Mouse (Mus musculus): ENCODE measurements around the gene Gm340. TPM values are rescaled to one million over a fixed set of nuclear protein-coding genes. Genes with fewer than 3 reads are reported as not detected.

Gene Gm340
- 19.7 to 34.5 TPM (median 19.9 TPM) in 3 replicates for total RNA-seq (2017)

GRCm38 (mm10) chr19:41581706-41582420 is at the start of gene Gm340:
Gm340 (plus strand) TSS chr19:41582370.
- ATAC-seq (replicated peaks; ENCODE audit: insufficient number of reproducible peaks, low FRiP score, low TSS enrichment, poor library complexity, severe bottlenecking) = no peak

GRCm38 (mm10) chr19:41534021-41534420 is 48.1 kb upstream of the Gm340 start:
- ATAC-seq (replicated peaks; ENCODE audit: insufficient number of reproducible peaks, low FRiP score, low TSS enrichment, poor library complexity, severe bottlenecking) = no peak

- no peak for ATAC-seq (replicated peaks; ENCODE audit: insufficient number of reproducible peaks, low FRiP score, low TSS enrichment, poor library complexity, severe bottlenecking)
Measured at GRCm38 (mm10) chr19:41556981-41557380, 25.2 kb upstream of the Gm340 start.

GRCm38 (mm10) chr19:41557491-41557890 is 24.7 kb upstream of the Gm340 start:
- ATAC-seq (replicated peaks; ENCODE audit: insufficient number of reproducible peaks, low FRiP score, low TSS enrichment, poor library complexity, severe bottlenecking) = no peak

- no peak for ATAC-seq (replicated peaks; ENCODE audit: insufficient number of reproducible peaks, low FRiP score, low TSS enrichment, poor library complexity, severe bottlenecking)
Measured at GRCm38 (mm10) chr19:41558891-41559486, 23.2 kb upstream of the Gm340 start.

- no peak for ATAC-seq (replicated peaks; ENCODE audit: insufficient number of reproducible peaks, low FRiP score, low TSS enrichment, poor library complexity, severe bottlenecking)
Measured at GRCm38 (mm10) chr19:41560856-41561255, 21.3 kb upstream of the Gm340 start.

GRCm38 (mm10) chr19:41568791-41569190 is 13.4 kb upstream of the Gm340 start:
- ATAC-seq (replicated peaks; ENCODE audit: insufficient number of reproducible peaks, low FRiP score, low TSS enrichment, poor library complexity, severe bottlenecking) = no peak

GRCm38 (mm10) chr19:41573700-41574099 is 8.5 kb upstream of the Gm340 start:
- ATAC-seq (replicated peaks; ENCODE audit: insufficient number of reproducible peaks, low FRiP score, low TSS enrichment, poor library complexity, severe bottlenecking) = no peak

- no peak for ATAC-seq (replicated peaks; ENCODE audit: insufficient number of reproducible peaks, low FRiP score, low TSS enrichment, poor library complexity, severe bottlenecking)
Measured at GRCm38 (mm10) chr19:41577576-41577975, 4.6 kb upstream of the Gm340 start.

GRCm38 (mm10) chr19:41579311-41579920 is 2.8 kb upstream of the Gm340 start:
- ATAC-seq (replicated peaks; ENCODE audit: insufficient number of reproducible peaks, low FRiP score, low TSS enrichment, poor library complexity, severe bottlenecking) = no peak

- no peak for ATAC-seq (replicated peaks; ENCODE audit: insufficient number of reproducible peaks, low FRiP score, low TSS enrichment, poor library complexity, severe bottlenecking)
Measured at GRCm38 (mm10) chr19:41582918-41583514, 846 bp downstream of the Gm340 start.

- no peak for ATAC-seq (replicated peaks; ENCODE audit: insufficient number of reproducible peaks, low FRiP score, low TSS enrichment, poor library complexity, severe bottlenecking)
Measured at GRCm38 (mm10) chr19:41586752-41587151, 4.6 kb downstream of the Gm340 start.

GRCm38 (mm10) chr19:41587431-41588222 is 5.5 kb downstream of the Gm340 start:
- no peak for ATAC-seq (replicated peaks; ENCODE audit: insufficient number of reproducible peaks, low FRiP score, low TSS enrichment, poor library complexity, severe bottlenecking)

GRCm38 (mm10) chr19:41589026-41589425 is 6.9 kb downstream of the Gm340 start:
- no peak for ATAC-seq (replicated peaks; ENCODE audit: insufficient number of reproducible peaks, low FRiP score, low TSS enrichment, poor library complexity, severe bottlenecking)

GRCm38 (mm10) chr19:41589681-41590080 is 7.5 kb downstream of the Gm340 start:
- ATAC-seq (replicated peaks; ENCODE audit: insufficient number of reproducible peaks, low FRiP score, low TSS enrichment, poor library complexity, severe bottlenecking) = no peak

GRCm38 (mm10) chr19:41591808-41592207 is 9.6 kb downstream of the Gm340 start:
- no peak for ATAC-seq (replicated peaks; ENCODE audit: insufficient number of reproducible peaks, low FRiP score, low TSS enrichment, poor library complexity, severe bottlenecking)

- ATAC-seq (replicated peaks; ENCODE audit: insufficient number of reproducible peaks, low FRiP score, low TSS enrichment, poor library complexity, severe bottlenecking) = peak; percentile 86
Measured at GRCm38 (mm10) chr19:41597170-41597894, 15.2 kb downstream of the Gm340 start.

GRCm38 (mm10) chr19:41600647-41601046 is 18.5 kb downstream of the Gm340 start:
- no peak for ATAC-seq (replicated peaks; ENCODE audit: insufficient number of reproducible peaks, low FRiP score, low TSS enrichment, poor library complexity, severe bottlenecking)
